Mouse (Mus musculus): ENCODE measurements at regions not wholly inside any gene's neighbourhood (a gene's known extent, or its start where the extent isn't known, plus 50 kb on each side); places are given as distances from the start of the nearest gene placed in this dataset.
A peak's percentile ranks its signal among the peaks of the same experiment; 100 is the strongest.

GRCm38 (mm10) chr9:120852572-120852971, 76.4 kb upstream of the Ctnnb1 start:
- H3K4me2 ChIP-seq (replicated peaks) = no peak overlapping the region
- WGBS = 68% methylated on average over 6 of the region's 6 CpGs
- H3K27me3 ChIP-seq = no peaks in the 10 kb centered on the region
- ATAC-seq (ENCODE audit: insufficient number of reproducible peaks, insufficient read depth, low FRiP score, low TSS enrichment) = no peak
- 0 out of 2 replicates have a peak, but pooled peaks cover 3% of the 10 kb centered on the region for H3K4me1 ChIP-seq
- H3K9ac ChIP-seq = no peak overlapping the region
- H3K4me3 ChIP-seq = no peak overlapping the region
- H3K9me3 ChIP-seq = no peaks in the 10 kb centered on the region
- H3K27ac ChIP-seq = no peak overlapping the region
- H3K36me3 ChIP-seq = no peaks in the 10 kb centered on the region

- Histone ChIP-seq H3K27ac (no peak overlapping the region), H3K9ac (no peak overlapping the region), H3K4me3 (no peak overlapping the region), H3K4me1 (0 out of 2 replicates have a peak, but pooled peaks cover 3% of the 10 kb centered on the region), H3K9me3 (no peaks in the 10 kb centered on the region), H3K4me2 (replicated peaks) (no peak overlapping the region), H3K27me3 (no peaks in the 10 kb centered on the region), H3K36me3 (no peaks in the 10 kb centered on the region)
- ATAC-seq (ENCODE audit: insufficient number of reproducible peaks, insufficient read depth, low FRiP score, low TSS enrichment) = no peak
- WGBS = 88% methylated on average over 8 of the region's 8 CpGs
Observed at GRCm38 (mm10) chr9:120853032-120853597, 75.9 kb upstream of the Ctnnb1 start.

- WGBS = 75% methylated on average over 7 of the region's 7 CpGs
- H3K4me1 ChIP-seq = 0 out of 2 replicates have a peak, but pooled peaks cover 3% of the 10 kb centered on the region
- H3K27me3 ChIP-seq = no peaks in the 10 kb centered on the region
- H3K36me3 ChIP-seq = no peaks in the 10 kb centered on the region
- no peak overlapping the region for H3K27ac ChIP-seq
- no peak overlapping the region for H3K9ac ChIP-seq
- no peaks in the 10 kb centered on the region for H3K9me3 ChIP-seq
- ATAC-seq (ENCODE audit: insufficient number of reproducible peaks, insufficient read depth, low FRiP score, low TSS enrichment) = no peak
- H3K4me3 ChIP-seq = no peak overlapping the region
- H3K4me2 ChIP-seq (replicated peaks) = no peak overlapping the region
Observed at GRCm38 (mm10) chr9:120854351-120854750, 74.7 kb upstream of the Ctnnb1 start.

GRCm38 (mm10) chr9:120855293-120856050, 73.5 kb upstream of the Ctnnb1 start:
- no peak for ATAC-seq (ENCODE audit: insufficient number of reproducible peaks, insufficient read depth, low FRiP score, low TSS enrichment)
- Histone ChIP-seq H3K4me1 (no peaks in the 10 kb centered on the region), H3K9me3 (no peaks in the 10 kb centered on the region), H3K27me3 (no peaks in the 10 kb centered on the region), H3K4me2 (replicated peaks) (no peak overlapping the region), H3K9ac (no peak overlapping the region), H3K36me3 (no peaks in the 10 kb centered on the region), H3K27ac (no peak overlapping the region), H3K4me3 (no peak overlapping the region)
- 54% methylated on average over 3 of the region's 3 CpGs for WGBS

GRCm38 (mm10) chr9:120857849-120858510, 71.0 kb upstream of the Ctnnb1 start:
- ATAC-seq (ENCODE audit: insufficient number of reproducible peaks, insufficient read depth, low FRiP score, low TSS enrichment) = no peak
- H3K4me3 ChIP-seq = no peak overlapping the region
- no peaks in the 10 kb centered on the region for H3K27me3 ChIP-seq
- H3K4me1 ChIP-seq = peaks cover 6% of the 10 kb centered on the region; the same call in 1 of the 2 replicates
- H3K4me2 ChIP-seq (replicated peaks) = no peak overlapping the region
- H3K27ac ChIP-seq = no peak overlapping the region
- no peak overlapping the region for H3K9ac ChIP-seq
- H3K9me3 ChIP-seq = no peaks in the 10 kb centered on the region
- H3K36me3 ChIP-seq = no peaks in the 10 kb centered on the region
- 90% methylated on average over 6 of the region's 6 CpGs for WGBS

GRCm38 (mm10) chr9:120860969-120861595, 67.9 kb upstream of the Ctnnb1 start:
- no peaks in the 10 kb centered on the region for H3K9me3 ChIP-seq
- no peak overlapping the region for H3K4me2 ChIP-seq (replicated peaks)
- no peaks in the 10 kb centered on the region for H3K36me3 ChIP-seq
- H3K9ac ChIP-seq = no peak overlapping the region
- no peak for ATAC-seq (ENCODE audit: insufficient number of reproducible peaks, insufficient read depth, low FRiP score, low TSS enrichment)
- no peak overlapping the region for H3K27ac ChIP-seq
- 57% methylated on average over 8 of the region's 8 CpGs for WGBS
- H3K4me3 ChIP-seq = no peak overlapping the region
- H3K27me3 ChIP-seq = no peaks in the 10 kb centered on the region
- H3K4me1 ChIP-seq = peaks cover 17% of the 10 kb centered on the region

GRCm38 (mm10) chr9:120861788-120862345, 67.1 kb upstream of the Ctnnb1 start:
- H3K4me1 ChIP-seq = peaks cover 25% of the 10 kb centered on the region
- H3K27me3 ChIP-seq = no peaks in the 10 kb centered on the region
- no peak overlapping the region for H3K27ac ChIP-seq
- no peak overlapping the region for H3K4me2 ChIP-seq (replicated peaks)
- H3K9me3 ChIP-seq = no peaks in the 10 kb centered on the region
- no peaks in the 10 kb centered on the region for H3K36me3 ChIP-seq
- 60% methylated on average over 12 of the region's 12 CpGs for WGBS
- ATAC-seq (ENCODE audit: insufficient number of reproducible peaks, insufficient read depth, low FRiP score, low TSS enrichment) = no peak
- no peak overlapping the region for H3K9ac ChIP-seq
- H3K4me3 ChIP-seq = no peak overlapping the region

- no peak overlapping the region for H3K4me3 ChIP-seq
- H3K4me1 ChIP-seq = peaks cover 49% of the 10 kb centered on the region
- ATAC-seq (ENCODE audit: insufficient number of reproducible peaks, insufficient read depth, low FRiP score, low TSS enrichment) = no peak
- 71% methylated on average over 3 of the region's 3 CpGs for WGBS
- H3K4me2 ChIP-seq (replicated peaks) = no peak overlapping the region
- no peaks in the 10 kb centered on the region for H3K9me3 ChIP-seq
- H3K27ac ChIP-seq = no peak overlapping the region
- H3K36me3 ChIP-seq = no peaks in the 10 kb centered on the region
- no peaks in the 10 kb centered on the region for H3K27me3 ChIP-seq
- no peak overlapping the region for H3K9ac ChIP-seq
Observed at GRCm38 (mm10) chr9:120864410-120864809, 64.6 kb upstream of the Ctnnb1 start.

- Histone ChIP-seq H3K36me3 (no peaks in the 10 kb centered on the region), H3K4me3 (no peak overlapping the region), H3K4me1 (peaks cover 64% of the 10 kb centered on the region), H3K27me3 (no peaks in the 10 kb centered on the region), H3K4me2 (replicated peaks) (no peak overlapping the region), H3K9me3 (no peaks in the 10 kb centered on the region), H3K9ac (no peak overlapping the region), H3K27ac (peak overlapping the region; percentile 78)
- ATAC-seq (ENCODE audit: insufficient number of reproducible peaks, insufficient read depth, low FRiP score, low TSS enrichment) = no peak
- WGBS = 33% methylated on average over 5 of the region's 5 CpGs
Observed at GRCm38 (mm10) chr9:120866251-120866650, 62.8 kb upstream of the Ctnnb1 start.

- H3K4me3 ChIP-seq = no peak overlapping the region
- peaks cover 62% of the 10 kb centered on the region for H3K4me1 ChIP-seq
- H3K9ac ChIP-seq = no peak overlapping the region
- H3K27me3 ChIP-seq = no peaks in the 10 kb centered on the region
- no peak overlapping the region for H3K4me2 ChIP-seq (replicated peaks)
- WGBS = 21% methylated on average over 4 of the region's 4 CpGs
- peak overlapping the region; percentile 78 for H3K27ac ChIP-seq
- 0 out of 2 replicates have a peak, but pooled peaks have one; percentile 58 for ATAC-seq (ENCODE audit: insufficient number of reproducible peaks, insufficient read depth, low FRiP score, low TSS enrichment)
- H3K9me3 ChIP-seq = no peaks in the 10 kb centered on the region
- no peaks in the 10 kb centered on the region for H3K36me3 ChIP-seq
Observed at GRCm38 (mm10) chr9:120866709-120867108, 62.3 kb upstream of the Ctnnb1 start.

- ATAC-seq (ENCODE audit: insufficient number of reproducible peaks, insufficient read depth, low FRiP score, low TSS enrichment) = no peak
- H3K4me2 ChIP-seq (replicated peaks) = no peak overlapping the region
- H3K27me3 ChIP-seq = no peaks in the 10 kb centered on the region
- no peak overlapping the region for H3K4me3 ChIP-seq
- peaks cover 58% of the 10 kb centered on the region for H3K4me1 ChIP-seq
- 67% methylated on average over 2 of the region's 2 CpGs for WGBS
- no peak overlapping the region for H3K9ac ChIP-seq
- H3K36me3 ChIP-seq = no peaks in the 10 kb centered on the region
- H3K27ac ChIP-seq = no peak overlapping the region
- no peaks in the 10 kb centered on the region for H3K9me3 ChIP-seq
Observed at GRCm38 (mm10) chr9:120867861-120868260, 61.2 kb upstream of the Ctnnb1 start.
